Mouse (Mus musculus) myocyte (in vitro differentiated cells): ENCODE data around the gene Vwc2.

Source experiments
- CEBPB ChIP-seq: IDR thresholded peaks from 2 replicates; pipeline ENCODE4 v1.6.1; 2011; ENCODE audit warnings: mild to moderate bottlenecking, moderate library complexity; ENCODE audit not compliant: poor library complexity, insufficient read depth, severe bottlenecking
- E2F4 ChIP-seq: IDR thresholded peaks from one replicate; pipeline ENCODE4 v1.6.1; 2011; ENCODE audit warnings: mild to moderate bottlenecking, control low read depth, moderate library complexity; ENCODE audit not compliant: insufficient read depth
- MAX ChIP-seq: IDR thresholded peaks from one replicate; pipeline ENCODE4 v1.6.1; 2011; ENCODE audit warnings: low read depth, mild to moderate bottlenecking, control low read depth
- MYOD1 ChIP-seq, 3 experiments: IDR thresholded peaks; one replicate each; pipeline ENCODE4 v1.6.1; 2011; ENCODE audit warnings: control low read depth in 2 of 3, low read depth in 2 of 3, mild to moderate bottlenecking in 2 of 3, moderate library complexity in 1 of 3; ENCODE audit not compliant: insufficient read length in 2 of 3, control insufficient read depth in 1 of 3
- MYOG ChIP-seq, 3 experiments: IDR thresholded peaks; one replicate each; pipeline ENCODE4 v1.6.1; 2011; ENCODE audit warnings: control low read depth in 2 of 3, low read depth in 2 of 3, mild to moderate bottlenecking in 2 of 3; ENCODE audit not compliant: insufficient read length in 2 of 3, control insufficient read depth in 1 of 3, insufficient read depth in 1 of 3
- POLR2A ChIP-seq: IDR thresholded peaks from one replicate; pipeline ENCODE4 v1.6.1; 2011; ENCODE audit warnings: low read depth, mild to moderate bottlenecking, control low read depth, moderate library complexity; ENCODE audit not compliant: insufficient read length
- POLR2AphosphoS2 ChIP-seq: IDR thresholded peaks from one replicate; pipeline ENCODE4 v1.6.1; 2011; ENCODE audit warnings: low read depth, control low read depth; ENCODE audit not compliant: insufficient read length
- REST ChIP-seq: IDR thresholded peaks from one replicate; pipeline ENCODE4 v1.6.1; 2011; ENCODE audit warnings: mild to moderate bottlenecking, control low read depth, moderate library complexity; ENCODE audit not compliant: insufficient read depth, insufficient read length
- SRF ChIP-seq: IDR thresholded peaks from one replicate; pipeline ENCODE4 v1.6.1; 2011; ENCODE audit warnings: low read depth; ENCODE audit not compliant: control insufficient read depth, insufficient read length
- TCF12 ChIP-seq: IDR thresholded peaks from one replicate; pipeline ENCODE4 v1.6.1; 2011; ENCODE audit warnings: mild to moderate bottlenecking, control low read depth; ENCODE audit not compliant: poor library complexity, insufficient read depth, severe bottlenecking
- TCF3 ChIP-seq: IDR thresholded peaks from one replicate; pipeline ENCODE4 v1.6.1; 2011; ENCODE audit warnings: low read depth, control low read depth; ENCODE audit not compliant: insufficient read length
- USF1 ChIP-seq: IDR thresholded peaks from one replicate; pipeline ENCODE4 v1.6.1; 2011; ENCODE audit warnings: low read depth, mild to moderate bottlenecking, control low read depth, moderate library complexity

- TF ChIP-seq MAX (no peak), POLR2A (no peak), USF1 (no peak), POLR2AphosphoS2 (no peak), E2F4 (no peak), CEBPB (no peak), MYOG (IDR thresholded peaks at IDR 0.05; ENCODE audit: control insufficient read depth in 1 of 3, insufficient read depth in 1 of 3, insufficient read length in 2 of 3, low read depth in 2 of 3) (no peak), TCF12 (no peak), TCF3 (no peak), MYOD1 (IDR thresholded peaks at IDR 0.05; ENCODE audit: control insufficient read depth in 1 of 3, insufficient read length in 2 of 3, low read depth in 2 of 3) (no peak), SRF (no peak), REST (no peak)
Observed at GRCm38 (mm10) chr11:11122866-11123265, 8.8 kb downstream of the Vwc2 start.
